Mouse (Mus musculus): ENCODE data around the gene Aven. TPM values are rescaled to one million over a fixed set of nuclear protein-coding genes. Genes with fewer than 3 reads are reported as not detected.
A peak's percentile ranks its signal among the peaks of the same experiment; 100 is the strongest.

Gene Aven
- polyA plus RNA-seq, 1 experiment from 2014 or later, result 5.5 TPM

- Histone ChIP-seq H3K36me3 (peaks cover 33% of the 10 kb centered on the region), H3K4me2 (no peak overlapping the region)
These were observed 21.8 kb upstream of the Aven start for GRCm38 (mm10) chr2:112470961-112471381.

GRCm38 (mm10) chr2:112472076-112472475, 20.7 kb upstream of the Aven start:
- no peaks in the 10 kb centered on the region for H3K4me1 ChIP-seq
- ATAC-seq (ENCODE audit: insufficient number of reproducible peaks, low FRiP score, low TSS enrichment, low read depth), result no peak

More at GRCm38 (mm10) chr2:112470961-112471381, 21.8 kb upstream of the Aven start:
- no peaks in the 10 kb centered on the region for H3K4me1 ChIP-seq
- no peaks in the 10 kb centered on the region for H3K27me3 ChIP-seq
- 87% methylated on average over 5 of the region's 5 CpGs for WGBS
- no peak for ATAC-seq (ENCODE audit: insufficient number of reproducible peaks, low FRiP score, low TSS enrichment, low read depth)
- no peak overlapping the region for H3K9ac ChIP-seq
- no peaks in the 10 kb centered on the region for H3K9me3 ChIP-seq
- no peak overlapping the region for H3K4me3 ChIP-seq
- no peak overlapping the region for H3K27ac ChIP-seq

GRCm38 (mm10) chr2:112474997-112475724, 17.6 kb upstream of the Aven start:
- no peaks in the 10 kb centered on the region for H3K9me3 ChIP-seq
- no peak overlapping the region for H3K4me3 ChIP-seq
- H3K4me2 ChIP-seq, result no peak overlapping the region
- 0 out of 2 replicates have a peak overlapping the region, but pooled peaks have one; percentile 34 for H3K27ac ChIP-seq
- ATAC-seq (ENCODE audit: insufficient number of reproducible peaks, low FRiP score, low TSS enrichment, low read depth), result no peak
- peaks cover 1% of the 10 kb centered on the region; the same call in 1 of the 2 replicates for H3K36me3 ChIP-seq
- no peaks in the 10 kb centered on the region for H3K27me3 ChIP-seq
- no peaks in the 10 kb centered on the region for H3K4me1 ChIP-seq
- H3K9ac ChIP-seq, result no peak overlapping the region
- WGBS, result 60% methylated on average over 5 of the region's 5 CpGs

More at GRCm38 (mm10) chr2:112472076-112472475, 20.7 kb upstream of the Aven start:
- Histone ChIP-seq H3K4me2 (no peak overlapping the region), H3K9ac (no peak overlapping the region), H3K27ac (no peak overlapping the region), H3K27me3 (no peaks in the 10 kb centered on the region), H3K4me3 (no peak overlapping the region), H3K9me3 (no peaks in the 10 kb centered on the region), H3K36me3 (peaks cover 28% of the 10 kb centered on the region)
- 86% methylated on average over 2 of the region's 2 CpGs for WGBS

- Histone ChIP-seq H3K27ac (peak overlapping the region; percentile 60; the same call in 1 of the 2 replicates), H3K36me3 (no peaks in the 10 kb centered on the region), H3K4me1 (no peaks in the 10 kb centered on the region), H3K4me2 (no peak overlapping the region), H3K9ac (no peak overlapping the region), H3K9me3 (no peaks in the 10 kb centered on the region), H3K27me3 (no peaks in the 10 kb centered on the region), H3K4me3 (no peak overlapping the region)
- WGBS, result 64% methylated on average over 6 of the region's 6 CpGs
- ATAC-seq (ENCODE audit: insufficient number of reproducible peaks, low FRiP score, low TSS enrichment, low read depth), result no peak
These were observed 16.2 kb upstream of the Aven start for GRCm38 (mm10) chr2:112476554-112476953.

GRCm38 (mm10) chr2:112480669-112481068, 12.1 kb upstream of the Aven start, which contains the start of gene Chrm5:
Gene Chrm5, minus strand, starts transcription at chr2:112480769.
- Histone ChIP-seq H3K27me3 (no peaks in the 10 kb centered on the region), H3K4me3 (no peak within 1 kb of the TSS), H3K4me1 (no peaks in the 10 kb centered on the region; the same call in 1 of the 2 replicates), H3K9me3 (no peaks in the 10 kb centered on the region), H3K4me2 (no peak within 1 kb of the TSS), H3K9ac (no peak within 1 kb of the TSS), H3K36me3 (no peaks in the 10 kb centered on the region), H3K27ac (no peak within 1 kb of the TSS)
- 91% methylated on average over 5 of the region's 5 CpGs for WGBS
- no peak for ATAC-seq (ENCODE audit: insufficient number of reproducible peaks, low FRiP score, low TSS enrichment, low read depth)

GRCm38 (mm10) chr2:112481564-112481963, 11.2 kb upstream of the Aven start:
- Histone ChIP-seq H3K9me3 (no peaks in the 10 kb centered on the region), H3K9ac (no peak overlapping the region), H3K4me2 (no peak overlapping the region), H3K4me1 (no peaks in the 10 kb centered on the region; the same call in 1 of the 2 replicates), H3K4me3 (no peak overlapping the region), H3K36me3 (no peaks in the 10 kb centered on the region), H3K27me3 (no peaks in the 10 kb centered on the region), H3K27ac (no peak overlapping the region)
- no peak for ATAC-seq (ENCODE audit: insufficient number of reproducible peaks, low FRiP score, low TSS enrichment, low read depth)
- WGBS, result 1% methylated on average over 2 of the region's 2 CpGs

GRCm38 (mm10) chr2:112482533-112483333, 10.0 kb upstream of the Aven start:
- H3K9me3 ChIP-seq, result no peaks in the 10 kb centered on the region
- H3K4me3 ChIP-seq, result no peak overlapping the region
- peak overlapping the region; percentile 51 for H3K27ac ChIP-seq
- no peaks in the 10 kb centered on the region; the same call in 1 of the 2 replicates for H3K4me1 ChIP-seq
- H3K36me3 ChIP-seq, result no peaks in the 10 kb centered on the region
- no peak overlapping the region for H3K9ac ChIP-seq
- H3K27me3 ChIP-seq, result no peaks in the 10 kb centered on the region
- 62% methylated on average over 5 of the region's 5 CpGs for WGBS
- no peak overlapping the region for H3K4me2 ChIP-seq
- no peak for ATAC-seq (ENCODE audit: insufficient number of reproducible peaks, low FRiP score, low TSS enrichment, low read depth)

GRCm38 (mm10) chr2:112483334-112483651, 9.5 kb upstream of the Aven start:
- no peak for ATAC-seq (ENCODE audit: insufficient number of reproducible peaks, low FRiP score, low TSS enrichment, low read depth)
- WGBS, result 62% methylated on average over 2 of the region's 2 CpGs
- H3K27ac ChIP-seq, result peak overlapping the region; percentile 51; the same call in 1 of the 2 replicates
- H3K27me3 ChIP-seq, result no peaks in the 10 kb centered on the region
- H3K4me2 ChIP-seq, result no peak overlapping the region
- no peak overlapping the region for H3K4me3 ChIP-seq
- H3K4me1 ChIP-seq, result no peaks in the 10 kb centered on the region; the same call in 1 of the 2 replicates
- no peak overlapping the region for H3K9ac ChIP-seq
- H3K36me3 ChIP-seq, result no peaks in the 10 kb centered on the region
- H3K9me3 ChIP-seq, result no peaks in the 10 kb centered on the region

- ATAC-seq (ENCODE audit: insufficient number of reproducible peaks, low FRiP score, low TSS enrichment, low read depth), result peak; percentile 58; the same call in 1 of the 2 replicates
- Histone ChIP-seq H3K27me3 (no peaks in the 10 kb centered on the region), H3K36me3 (no peaks in the 10 kb centered on the region), H3K9me3 (no peaks in the 10 kb centered on the region), H3K4me3 (no peak overlapping the region), H3K9ac (no peak overlapping the region), H3K4me1 (no peaks in the 10 kb centered on the region; the same call in 1 of the 2 replicates), H3K4me2 (no peak overlapping the region), H3K27ac (no peak overlapping the region)
- WGBS, result 49% methylated on average over 2 of the region's 2 CpGs
These were observed 7.9 kb upstream of the Aven start for GRCm38 (mm10) chr2:112484886-112485285.

GRCm38 (mm10) chr2:112490483-112491196, 2.1 kb upstream of the Aven start:
- ATAC-seq (ENCODE audit: insufficient number of reproducible peaks, low FRiP score, low TSS enrichment, low read depth), result no peak
- H3K4me2 ChIP-seq, result no peak overlapping the region
- no peaks in the 10 kb centered on the region for H3K36me3 ChIP-seq
- H3K9ac ChIP-seq, result no peak overlapping the region
- WGBS, result 75% methylated on average over 11 of the region's 11 CpGs
- no peak overlapping the region for H3K27ac ChIP-seq
- no peaks in the 10 kb centered on the region for H3K27me3 ChIP-seq
- H3K9me3 ChIP-seq, result no peaks in the 10 kb centered on the region
- H3K4me1 ChIP-seq, result peaks cover 11% of the 10 kb centered on the region
- H3K4me3 ChIP-seq, result no peak overlapping the region

GRCm38 (mm10) chr2:112491629-112492028, 1.1 kb upstream of the Aven start:
- Histone ChIP-seq H3K27me3 (no peaks in the 10 kb centered on the region), H3K9ac (no peak overlapping the region), H3K36me3 (no peaks in the 10 kb centered on the region), H3K9me3 (no peaks in the 10 kb centered on the region), H3K4me3 (no peak overlapping the region), H3K4me1 (peaks cover 11% of the 10 kb centered on the region), H3K27ac (no peak overlapping the region), H3K4me2 (no peak overlapping the region)
- ATAC-seq (ENCODE audit: insufficient number of reproducible peaks, low FRiP score, low TSS enrichment, low read depth), result no peak
- WGBS, result 68% methylated on average over 5 of the region's 5 CpGs
